Mouse (Mus musculus): Measurements from ENCODE around the gene Tbcb. TPM values are rescaled to one million over a fixed set of nuclear protein-coding genes. Genes with fewer than 3 reads are reported as not detected.
"Not testable (repeated sequence)": the region's sequence is repeated elsewhere in the genome, so short reads cannot be mapped to it uniquely, and the experiment has no call there.

Gene Tbcb
- polyA plus RNA-seq, 1 experiment = 83.5 TPM

DNA sequence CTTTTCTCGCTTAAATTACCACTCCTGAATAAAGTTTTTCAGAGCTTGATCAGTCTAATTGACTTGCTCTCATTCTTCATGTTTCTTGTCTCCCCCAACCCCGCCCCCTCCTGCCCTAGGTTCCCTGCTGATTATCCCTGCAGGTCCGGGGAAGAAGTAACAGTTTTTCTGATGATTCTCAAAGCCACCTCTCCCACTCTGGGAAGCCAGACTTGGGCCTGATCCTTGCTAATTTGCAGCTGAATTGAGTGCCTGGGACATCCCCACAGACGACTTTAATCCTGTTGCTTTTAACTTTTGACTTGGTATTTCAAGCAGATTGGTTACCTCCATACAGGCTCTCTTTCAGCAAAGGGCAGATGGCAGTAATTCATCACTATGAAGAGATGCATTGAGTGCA is 21.0 kb downstream of the Tbcb start:
- H3K4me3 ChIP-seq (ENCODE audit: insufficient read depth, low read length) = no peak overlapping the region
- no peaks in the 10 kb centered on the region for H3K4me1 ChIP-seq (ENCODE audit: control insufficient read depth, insufficient read depth, low read length)
- H3K27ac ChIP-seq (ENCODE audit: insufficient read depth, low read length) = no peak overlapping the region
- TF ChIP-seq POLR2A (IDR thresholded peaks at IDR 0.05; ENCODE audit: low read depth, low read length) (no peak), CTCF (IDR thresholded peaks at IDR 0.05; ENCODE audit: borderline replicate concordance, insufficient read depth, low read length) (no peak)

DNA sequence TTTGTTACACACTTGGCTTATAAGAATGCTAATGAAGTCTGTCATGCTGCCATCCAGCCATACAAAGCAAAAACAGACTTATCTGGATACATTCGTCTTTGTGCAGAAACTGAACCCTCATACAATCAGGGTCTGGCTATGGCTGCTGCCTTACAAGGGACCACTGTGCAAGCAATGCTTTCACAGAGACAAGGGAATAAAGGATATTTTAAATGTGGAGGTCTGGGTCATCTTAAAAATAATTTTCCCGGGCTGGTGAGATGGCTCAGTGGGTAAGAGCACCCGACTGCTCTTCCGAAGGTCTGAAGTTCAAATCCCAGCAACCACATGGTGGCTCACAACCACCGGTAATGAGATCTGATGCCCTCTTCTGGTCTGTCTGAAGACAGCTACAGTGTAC is 25.7 kb downstream of the Tbcb start:
- H3K4me1 ChIP-seq (ENCODE audit: control insufficient read depth, insufficient read depth, low read length); H3K4me3 ChIP-seq (ENCODE audit: insufficient read depth, low read length); H3K27ac ChIP-seq (ENCODE audit: insufficient read depth, low read length): not testable (repeated sequence)

DNA sequence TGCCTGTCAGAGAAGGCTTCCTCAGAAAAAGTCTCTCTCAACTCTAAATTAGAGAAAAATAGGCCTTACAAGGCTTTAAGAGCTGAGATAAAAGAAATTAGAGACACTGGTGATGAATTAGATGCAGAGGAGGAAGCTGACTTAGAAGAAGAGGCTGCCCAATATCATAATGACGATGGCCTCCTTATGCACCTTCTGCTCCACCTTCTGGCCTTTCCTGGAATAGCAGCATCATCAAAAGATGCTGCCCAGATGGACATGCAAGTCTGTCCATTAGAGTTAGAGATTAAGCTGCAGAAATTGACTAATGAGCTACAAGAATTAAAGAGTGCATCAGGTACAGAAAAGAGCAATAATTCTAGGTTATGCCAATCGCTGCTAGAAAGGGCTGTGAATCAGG is 26.7 kb downstream of the Tbcb start:
- Histone ChIP-seq H3K27ac (ENCODE audit: insufficient read depth, low read length) (no peak overlapping the region), H3K4me1 (ENCODE audit: control insufficient read depth, insufficient read depth, low read length) (no peaks in the 10 kb centered on the region), H3K4me3 (ENCODE audit: insufficient read depth, low read length) (no peak overlapping the region)

DNA sequence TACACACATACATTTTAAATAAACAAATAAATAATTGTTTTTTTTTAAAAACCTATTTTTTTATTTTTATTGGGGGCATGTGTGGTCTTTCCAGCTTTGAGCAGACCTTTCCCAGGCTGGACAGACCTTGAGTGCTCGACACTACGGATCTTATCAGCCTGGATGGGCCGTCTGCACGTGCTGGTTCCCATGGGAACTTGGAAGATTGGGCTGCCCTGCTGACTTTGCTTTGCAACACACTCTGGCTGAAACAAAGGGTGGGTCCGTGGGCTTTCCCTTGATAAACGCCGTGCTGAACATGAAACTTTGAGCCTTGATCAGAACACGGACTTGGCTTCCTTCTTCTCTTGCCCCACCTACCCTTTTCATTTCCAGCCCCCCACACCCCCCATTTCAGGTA is 27.7 kb downstream of the Tbcb start:
- H3K4me3 ChIP-seq (ENCODE audit: insufficient read depth, low read length) = no peak overlapping the region
- no peaks in the 10 kb centered on the region for H3K4me1 ChIP-seq (ENCODE audit: control insufficient read depth, insufficient read depth, low read length)
- H3K27ac ChIP-seq (ENCODE audit: insufficient read depth, low read length) = no peak overlapping the region
- TF ChIP-seq POLR2A (IDR thresholded peaks at IDR 0.05; ENCODE audit: low read depth, low read length) (no peak), CTCF (IDR thresholded peaks at IDR 0.05; ENCODE audit: borderline replicate concordance, insufficient read depth, low read length) (no peak)

More for the DNA sequence above, 26.7 kb downstream of the Tbcb start:
- peak; percentile 48; the same call in 1 of the 2 replicates for TF ChIP-seq CTCF (IDR thresholded peaks at IDR 0.05; ENCODE audit: borderline replicate concordance, insufficient read depth, low read length)
- no peak for TF ChIP-seq POLR2A (IDR thresholded peaks at IDR 0.05; ENCODE audit: low read depth, low read length)

DNA sequence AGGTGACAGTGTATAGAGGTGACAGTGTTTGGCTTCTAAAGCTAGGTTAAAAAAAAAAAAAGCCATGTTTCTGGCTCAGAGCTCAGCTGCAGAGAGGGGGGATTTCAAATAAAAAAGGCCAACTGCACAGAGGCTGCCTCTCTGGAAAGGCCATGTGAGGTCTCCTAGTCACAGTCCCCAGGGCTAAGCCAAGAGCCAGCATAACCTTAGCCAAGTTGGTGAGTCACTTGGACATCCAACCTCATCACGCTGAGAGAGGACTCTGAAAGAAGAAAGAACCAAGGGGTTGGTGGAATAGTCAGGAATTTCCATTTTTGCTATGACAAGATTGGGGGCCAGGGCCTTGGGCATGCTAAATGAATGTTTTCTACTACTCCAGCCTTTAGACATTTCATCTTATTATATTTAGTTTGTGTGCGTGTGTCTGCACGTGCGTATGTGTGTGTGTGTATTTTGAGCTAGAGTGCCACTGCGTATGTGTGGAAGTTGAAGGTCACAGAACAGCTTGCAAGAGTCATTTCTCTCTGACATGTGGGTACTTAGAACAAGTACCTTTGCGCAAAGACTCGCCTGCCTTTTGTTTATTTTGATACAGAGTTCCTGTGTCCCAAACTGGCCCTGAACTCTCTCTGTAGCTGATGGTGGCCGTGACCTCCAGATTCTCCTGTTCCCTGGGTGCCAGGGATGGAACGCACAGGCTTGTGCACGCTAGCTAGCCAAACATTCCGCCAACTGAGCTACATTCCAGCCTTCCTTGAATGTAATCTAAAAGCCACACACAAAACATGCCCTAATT is 29.0 kb downstream of the Tbcb start:
- H3K27ac ChIP-seq (ENCODE audit: insufficient read depth, low read length) = no peak overlapping the region
- no peak for TF ChIP-seq POLR2A (IDR thresholded peaks at IDR 0.05; ENCODE audit: low read depth, low read length)
- no peak for TF ChIP-seq CTCF (IDR thresholded peaks at IDR 0.05; ENCODE audit: borderline replicate concordance, insufficient read depth, low read length)
- H3K4me1 ChIP-seq (ENCODE audit: control insufficient read depth, insufficient read depth, low read length) = no peaks in the 10 kb centered on the region
- H3K4me3 ChIP-seq (ENCODE audit: insufficient read depth, low read length) = no peak overlapping the region

DNA sequence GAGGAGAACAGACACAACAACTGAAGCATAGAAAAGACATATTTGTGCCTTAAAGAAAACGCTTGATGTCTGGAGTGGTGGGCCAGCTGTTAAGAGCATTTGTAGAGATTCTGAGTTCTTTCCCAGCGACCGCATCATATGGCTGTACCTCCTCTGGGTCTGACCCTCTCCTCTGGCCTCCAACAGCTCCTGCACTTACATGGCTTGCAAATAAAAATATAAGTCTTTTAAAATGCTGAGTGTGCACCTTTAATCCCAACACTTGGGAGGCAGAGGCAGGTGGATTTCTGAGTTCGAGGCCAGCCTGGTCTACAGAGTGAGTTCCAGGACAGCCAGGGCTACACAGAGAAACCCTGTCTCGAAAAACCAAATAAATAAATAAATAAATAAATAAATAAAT is 31.4 kb downstream of the Tbcb start:
- H3K27ac ChIP-seq (ENCODE audit: insufficient read depth, low read length); H3K4me3 ChIP-seq (ENCODE audit: insufficient read depth, low read length); H3K4me1 ChIP-seq (ENCODE audit: control insufficient read depth, insufficient read depth, low read length): not testable (repeated sequence)

DNA sequence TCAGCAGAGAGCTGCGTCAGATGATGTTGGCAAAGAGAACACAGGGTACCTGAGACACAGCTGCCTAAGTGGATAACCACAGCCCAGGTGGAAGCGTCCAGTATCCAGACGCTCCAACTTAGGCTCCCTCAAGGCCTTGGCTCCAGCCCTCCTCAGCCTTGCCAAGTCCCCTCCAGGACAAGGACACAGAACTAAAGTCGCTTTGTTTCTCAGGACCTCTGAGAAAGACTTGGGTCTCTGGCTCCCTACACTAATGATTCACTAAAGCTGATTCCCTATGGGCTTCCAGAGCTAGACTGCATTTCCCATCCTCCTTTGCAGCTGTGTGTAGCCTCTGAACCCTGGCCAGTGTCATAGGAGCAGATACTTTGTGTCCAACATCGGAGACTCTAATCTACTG is 31.9 kb downstream of the Tbcb start:
- no peak overlapping the region for H3K4me3 ChIP-seq (ENCODE audit: insufficient read depth, low read length)
- TF ChIP-seq CTCF (IDR thresholded peaks at IDR 0.05; ENCODE audit: borderline replicate concordance, insufficient read depth, low read length) (no peak), POLR2A (IDR thresholded peaks at IDR 0.05; ENCODE audit: low read depth, low read length) (no peak)
- H3K4me1 ChIP-seq (ENCODE audit: control insufficient read depth, insufficient read depth, low read length) = peaks cover 4% of the 10 kb centered on the region
- H3K27ac ChIP-seq (ENCODE audit: insufficient read depth, low read length) = no peak overlapping the region

DNA sequence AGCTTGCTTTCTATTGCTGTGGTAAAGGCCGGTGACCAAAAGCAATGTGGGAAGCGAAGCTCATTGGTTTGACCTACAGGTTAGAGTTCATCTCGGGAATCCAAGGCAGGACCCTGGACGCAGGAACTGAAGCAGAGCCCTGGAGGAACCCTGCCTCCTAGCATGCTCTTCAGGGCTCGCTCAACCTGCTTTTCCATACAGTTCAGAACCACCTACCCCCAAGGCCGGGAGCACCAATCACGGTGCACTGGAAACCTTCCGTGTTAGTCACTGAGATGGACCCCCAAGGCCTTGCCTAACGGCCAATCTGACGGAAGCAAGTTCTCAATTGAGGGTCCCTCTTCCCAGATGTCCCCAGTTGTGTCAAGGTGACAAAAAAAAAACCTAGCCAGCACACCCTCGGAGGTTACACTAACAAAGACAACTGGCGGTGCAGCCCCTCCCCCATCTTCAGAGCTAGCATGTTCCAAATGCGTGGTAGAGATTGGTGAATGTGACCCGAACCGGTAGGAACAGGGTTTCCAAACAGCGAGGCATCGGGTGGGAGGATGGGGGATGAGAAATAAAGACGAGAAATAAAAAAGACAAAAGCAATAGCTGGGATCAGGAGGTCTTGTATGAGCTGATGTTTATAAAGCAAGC is 32.5 kb downstream of the Tbcb start:
- peaks cover 4% of the 10 kb centered on the region for H3K4me1 ChIP-seq (ENCODE audit: control insufficient read depth, insufficient read depth, low read length)
- H3K4me3 ChIP-seq (ENCODE audit: insufficient read depth, low read length) = no peak overlapping the region
- TF ChIP-seq CTCF (IDR thresholded peaks at IDR 0.05; ENCODE audit: borderline replicate concordance, insufficient read depth, low read length) (no peak), POLR2A (IDR thresholded peaks at IDR 0.05; ENCODE audit: low read depth, low read length) (no peak)
- no peak overlapping the region for H3K27ac ChIP-seq (ENCODE audit: insufficient read depth, low read length)

DNA sequence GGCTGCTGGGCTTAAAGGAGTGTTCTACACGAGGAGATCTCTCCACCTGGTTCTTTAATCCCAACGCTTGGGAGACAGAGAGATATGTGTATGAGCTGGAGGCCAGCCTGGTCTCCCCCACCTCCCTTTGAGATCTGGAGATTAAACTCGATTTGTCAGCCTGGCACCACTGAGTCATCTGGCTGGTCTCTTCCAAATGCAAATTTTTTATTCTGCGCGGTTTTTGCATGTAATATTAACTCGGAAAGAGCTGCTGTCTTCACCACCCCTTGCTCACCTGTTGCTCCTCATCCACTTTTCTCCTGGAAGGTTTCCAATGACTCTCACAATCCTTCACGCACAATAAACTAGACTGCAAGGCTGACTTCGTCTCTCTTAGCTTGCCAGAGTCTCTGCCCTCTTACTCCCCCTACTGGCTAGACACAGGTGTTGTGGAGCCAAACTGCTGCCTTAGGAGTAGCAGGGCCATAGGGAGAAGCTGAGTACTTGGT is 33.5 kb downstream of the Tbcb start, which contains the start of gene Capns1:
TSS of gene Capns1 (minus strand) at position 331 of the 491 bp plus-strand sequence.
- no peak within 1 kb of the TSS for H3K4me3 ChIP-seq (ENCODE audit: insufficient read depth, low read length)
- TF ChIP-seq POLR2A (IDR thresholded peaks at IDR 0.05; ENCODE audit: low read depth, low read length) (no peak), CTCF (IDR thresholded peaks at IDR 0.05; ENCODE audit: borderline replicate concordance, insufficient read depth, low read length) (peak; percentile 79; the same call in 1 of the 2 replicates)

DNA sequence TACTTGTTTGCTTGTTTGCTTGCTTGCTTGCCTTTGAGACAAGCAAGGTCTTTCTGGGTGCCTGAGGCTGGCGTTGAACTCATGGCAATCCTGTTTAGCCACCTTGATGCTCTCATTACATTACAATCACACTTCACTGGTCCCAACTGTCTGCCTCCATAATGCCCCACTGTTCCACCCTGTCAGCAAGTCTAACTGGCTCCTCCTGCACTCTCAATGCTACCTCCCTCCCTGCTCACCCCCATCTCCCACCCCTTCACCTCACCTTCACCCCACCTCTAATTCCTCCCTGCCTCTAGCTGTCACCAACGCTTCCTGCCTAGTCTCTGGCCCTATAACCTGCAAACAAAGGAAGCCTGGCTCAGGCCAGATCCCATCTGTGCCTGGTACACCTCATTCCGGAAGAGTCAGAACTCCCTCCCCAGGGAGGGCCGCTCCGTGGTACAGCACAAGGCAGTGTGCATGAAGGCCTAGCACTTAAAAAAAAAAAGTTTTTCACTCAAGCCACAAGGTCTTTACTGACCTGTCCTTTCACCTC is 34.4 kb downstream of the Tbcb start:
- Histone ChIP-seq H3K4me1 (ENCODE audit: control insufficient read depth, insufficient read depth, low read length) (peaks cover 4% of the 10 kb centered on the region), H3K27ac (ENCODE audit: insufficient read depth, low read length) (no peak overlapping the region), H3K4me3 (ENCODE audit: insufficient read depth, low read length) (no peak overlapping the region)
- TF ChIP-seq CTCF (IDR thresholded peaks at IDR 0.05; ENCODE audit: borderline replicate concordance, insufficient read depth, low read length) (no peak), POLR2A (IDR thresholded peaks at IDR 0.05; ENCODE audit: low read depth, low read length) (no peak)

More for the DNA sequence above, 33.5 kb downstream of the Tbcb start, which contains the start of gene Capns1:
- H3K27ac ChIP-seq (ENCODE audit: insufficient read depth, low read length) = no peak within 1 kb of the TSS
- peaks cover 4% of the 10 kb centered on the region for H3K4me1 ChIP-seq (ENCODE audit: control insufficient read depth, insufficient read depth, low read length)
